Mouse (Mus musculus): ENCODE measurements around the gene D17Wsu92e.
"Not testable (repeated sequence)": the region's sequence is repeated elsewhere in the genome, so short reads cannot be mapped to it uniquely, and the experiment has no call there.

D17Wsu92e gene

DNA sequence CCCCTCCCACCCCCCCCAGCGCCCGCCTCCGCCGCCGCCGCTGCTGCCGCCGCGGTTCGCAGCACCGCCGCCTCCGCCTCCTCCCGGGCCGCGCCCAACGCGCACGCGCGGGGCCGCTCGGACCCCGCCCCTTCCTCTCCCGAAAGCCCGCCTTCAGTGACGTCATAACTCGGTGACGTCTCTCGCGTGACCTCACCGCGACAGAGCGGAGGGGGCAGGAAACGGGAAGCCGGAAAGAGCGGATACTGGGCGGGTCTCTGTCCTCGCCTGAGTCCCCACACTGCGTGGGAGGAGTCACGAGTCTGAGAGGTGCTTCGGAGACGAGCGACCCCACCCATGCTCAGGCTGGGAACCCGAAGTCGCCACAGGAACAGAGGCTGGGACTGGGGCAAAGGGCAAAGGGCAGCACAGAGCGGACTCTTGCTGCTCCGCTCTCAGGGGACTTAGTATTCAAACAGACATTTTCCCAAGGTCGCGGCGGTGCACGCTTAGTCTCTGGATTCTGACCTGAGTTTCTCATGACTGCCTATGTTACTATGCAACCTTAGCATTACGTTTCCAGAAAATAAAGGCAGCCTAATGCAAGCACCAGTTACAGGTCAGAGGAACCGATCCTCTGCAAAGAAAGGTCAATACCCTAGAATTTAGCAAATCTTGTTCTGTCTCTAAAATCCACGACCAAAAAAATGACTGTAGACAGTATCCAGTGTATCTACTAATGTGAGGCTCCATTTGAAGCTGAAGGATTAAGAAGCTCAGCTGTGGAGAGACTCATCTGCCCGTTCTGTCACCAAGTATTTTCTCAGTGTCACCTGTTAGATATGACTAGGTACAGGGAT is at the start of gene D17Wsu92e:
D17Wsu92e (minus strand) TSS at position 81 of the 839 bp plus-strand sequence.
- in situ Hi-C loops (cut with MseI, MboI): no loop called here

DNA sequence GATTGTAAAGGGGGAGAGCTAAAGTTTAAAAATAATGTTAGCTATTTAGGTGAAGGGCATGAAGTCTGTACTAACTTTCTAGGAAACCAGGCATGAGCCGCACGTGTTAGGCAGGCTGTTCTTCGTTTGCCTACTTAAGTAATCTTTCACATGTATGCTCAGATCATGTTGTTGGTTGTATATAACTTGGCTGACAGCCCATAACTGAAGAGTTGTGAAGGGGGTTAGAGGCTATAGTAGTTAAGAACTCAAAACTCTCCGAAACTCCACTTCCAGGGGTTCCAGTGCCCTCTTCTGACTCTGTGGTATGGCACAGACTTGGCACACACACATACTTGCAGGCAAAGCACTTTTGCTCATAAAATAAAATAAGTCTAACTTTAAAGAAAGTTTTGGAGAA is 46.3 kb upstream of the D17Wsu92e start:
- in situ Hi-C loops (cut with MseI, MboI): no loop called here

DNA sequence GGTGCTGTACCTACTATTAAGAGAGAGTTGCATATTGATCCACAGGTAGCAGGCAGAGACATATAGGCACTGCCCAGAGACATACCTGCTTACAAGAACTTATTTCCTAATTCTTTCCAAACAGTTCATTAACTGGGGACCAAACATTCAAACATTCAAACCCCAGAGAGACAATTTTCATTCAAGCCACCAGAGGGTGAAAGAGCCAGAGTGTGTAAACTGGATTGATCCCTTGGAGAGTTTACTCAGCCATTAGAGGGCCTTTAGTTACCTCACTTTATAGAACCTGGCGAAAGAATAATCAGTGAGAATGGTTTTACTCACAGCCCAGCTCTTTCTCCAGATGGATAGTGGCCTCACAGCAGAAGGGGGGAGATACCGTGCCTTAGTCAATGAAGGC is 45.0 kb upstream of the D17Wsu92e start:
- in situ Hi-C loops (cut with MseI, MboI): no loop called here

DNA sequence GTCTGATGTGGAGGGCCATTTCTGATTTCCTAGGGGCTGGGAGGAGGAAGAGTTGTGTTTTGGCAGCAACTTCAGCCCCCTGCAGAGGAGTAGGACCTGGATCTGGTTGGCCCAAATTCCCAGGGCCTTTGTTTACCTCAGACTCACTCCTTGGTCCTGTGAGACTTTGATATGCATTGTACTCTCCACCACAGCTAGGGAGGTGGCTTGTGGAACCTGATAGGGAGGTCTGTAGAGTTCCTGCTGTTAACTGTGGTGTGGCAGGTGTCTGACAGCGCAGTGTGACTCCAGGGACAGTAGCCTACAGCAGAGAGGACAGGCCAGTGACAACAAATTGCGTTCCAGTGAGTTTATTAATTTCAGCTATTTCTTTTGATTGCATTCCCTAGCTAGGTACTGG is 38.7 kb upstream of the D17Wsu92e start:
- in situ Hi-C loops (cut with MseI, MboI): no loop called here

DNA sequence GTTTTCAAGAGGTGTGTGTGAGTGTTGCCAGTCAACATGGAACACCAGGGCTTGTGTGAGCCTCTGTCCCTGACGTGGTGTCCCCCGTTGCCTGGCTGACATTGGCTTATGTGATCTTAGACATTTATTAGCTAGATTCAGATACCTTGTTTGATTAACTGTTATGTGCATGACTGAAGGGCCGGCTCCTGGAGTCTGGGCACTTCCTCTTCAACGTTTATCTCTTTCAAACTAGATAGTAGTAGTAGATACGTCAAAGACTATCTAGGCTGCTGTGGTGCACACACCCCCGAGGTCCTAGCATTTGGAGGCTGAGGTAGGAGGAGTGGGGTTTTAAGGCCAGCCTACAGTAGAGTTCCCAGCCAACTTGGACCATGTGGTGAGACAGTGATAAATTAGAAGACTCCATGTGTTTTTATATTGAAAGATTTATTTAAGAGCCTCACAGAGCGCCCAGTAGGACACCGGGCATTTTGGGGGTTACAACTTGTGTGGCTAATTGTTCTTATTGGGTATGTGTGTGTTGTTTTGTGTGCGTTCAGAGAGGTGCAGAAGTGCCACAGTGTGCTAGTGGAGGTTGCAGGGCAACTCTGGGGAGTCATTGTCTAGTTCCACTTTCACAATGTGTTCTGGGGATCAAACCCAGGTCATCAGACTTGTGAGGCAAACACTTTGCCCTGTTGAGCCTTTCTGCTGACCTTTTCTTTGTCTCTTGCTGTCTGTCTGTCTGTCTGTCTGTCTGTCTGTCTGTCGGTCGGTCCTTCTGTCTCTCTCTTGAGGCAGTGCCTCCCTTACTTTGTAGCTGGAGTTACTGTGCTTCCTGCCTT is 37.4 kb upstream of the D17Wsu92e start:
- in situ Hi-C loops (cut with MseI, MboI): no loop called here

DNA sequence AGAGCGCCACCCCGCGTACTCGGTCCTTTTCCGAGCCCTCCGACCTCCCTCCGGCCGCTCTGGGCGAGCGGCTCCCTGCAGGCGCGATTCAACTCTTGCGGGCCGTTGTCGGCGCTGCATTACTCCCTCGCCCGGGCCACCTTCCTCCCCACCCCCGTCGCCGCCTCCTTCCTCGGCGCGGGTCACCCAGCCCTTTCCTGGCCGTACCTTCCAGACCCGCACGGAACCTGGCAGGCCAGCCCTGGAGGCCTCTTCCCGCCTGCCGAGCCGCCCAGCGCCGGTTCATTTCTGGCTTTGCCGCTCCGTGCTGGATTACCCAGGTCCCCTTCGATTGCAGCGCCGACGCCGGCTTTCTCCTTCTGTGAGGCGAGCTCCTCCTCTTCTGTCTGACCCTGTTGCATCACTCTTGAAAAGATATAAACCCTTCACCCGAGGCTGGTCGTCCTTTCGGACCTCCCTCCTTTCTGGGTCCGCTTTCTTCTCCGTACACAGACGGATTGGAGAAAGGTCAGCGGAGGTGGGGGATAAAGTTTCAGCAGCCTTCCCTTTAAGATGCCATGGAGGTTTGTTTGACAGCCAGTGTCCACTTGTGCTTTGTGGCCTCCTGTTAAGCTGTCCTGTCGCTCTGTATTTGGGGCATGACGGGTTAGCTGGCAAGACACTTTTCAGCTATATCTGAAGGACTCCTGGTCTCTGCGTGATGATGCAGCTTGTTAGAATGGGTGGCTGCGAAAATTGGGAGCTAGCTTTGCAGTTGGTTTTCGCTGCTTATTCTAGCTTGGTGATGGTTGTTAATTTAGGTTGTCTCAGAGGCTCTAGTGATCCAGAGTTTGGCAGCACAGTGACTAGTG is 36.6 kb upstream of the D17Wsu92e start:
- in situ Hi-C loops (cut with MseI, MboI): no loop called here

DNA sequence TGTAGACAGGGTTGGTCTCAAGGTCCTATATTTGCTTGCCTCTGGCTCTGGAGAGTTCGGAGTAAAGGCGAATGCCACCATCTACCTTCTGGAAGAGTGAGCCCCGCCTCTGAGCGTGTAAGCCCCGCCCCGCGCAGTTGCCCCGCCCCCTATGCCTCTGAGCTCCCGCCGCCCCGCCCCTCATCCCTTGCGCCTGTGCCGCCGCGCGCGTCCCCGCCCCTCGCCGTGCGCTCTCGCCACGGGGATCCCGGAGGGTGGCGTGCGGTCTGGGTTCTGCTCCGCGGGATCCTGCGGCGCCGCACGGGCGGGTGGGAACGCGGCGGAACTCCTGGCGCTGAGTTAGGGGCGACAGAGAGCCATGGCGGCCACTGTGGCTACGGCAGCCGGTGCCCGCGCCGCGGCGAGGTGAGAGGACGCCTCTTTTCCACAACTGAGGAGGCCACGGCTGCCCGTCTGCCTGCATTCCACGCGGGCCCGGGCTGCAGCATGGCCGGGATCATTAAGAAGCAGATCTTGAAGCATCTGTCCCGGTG is 35.9 kb upstream of the D17Wsu92e start, which contains the start of gene Uhrf1bp1:
Uhrf1bp1 (plus strand) TSS at position 177 of the 533 bp plus-strand sequence.
- in situ Hi-C loops (cut with MseI, MboI): no loop called here

DNA sequence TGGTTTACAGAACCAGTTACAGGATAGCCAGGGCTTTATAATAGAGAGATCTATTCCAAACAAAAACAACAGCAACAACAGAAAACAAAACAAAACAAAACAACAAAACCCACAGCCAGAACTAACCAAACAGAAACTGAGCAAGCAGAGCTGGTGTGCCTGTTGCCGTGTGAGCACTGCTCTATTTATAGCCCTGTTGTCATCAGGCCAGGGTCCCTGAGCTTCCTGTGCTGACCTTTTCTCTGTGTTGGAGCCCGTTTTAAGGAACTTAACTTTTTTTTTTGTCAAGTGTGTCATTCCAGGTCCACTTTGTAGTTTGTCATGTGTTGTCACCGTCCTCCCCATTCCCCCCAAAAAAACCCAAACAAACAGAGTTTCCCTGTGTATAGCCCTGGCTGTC is 30.6 kb upstream of the D17Wsu92e start:
- in situ Hi-C loops (cut with MseI, MboI): no loop called here

DNA sequence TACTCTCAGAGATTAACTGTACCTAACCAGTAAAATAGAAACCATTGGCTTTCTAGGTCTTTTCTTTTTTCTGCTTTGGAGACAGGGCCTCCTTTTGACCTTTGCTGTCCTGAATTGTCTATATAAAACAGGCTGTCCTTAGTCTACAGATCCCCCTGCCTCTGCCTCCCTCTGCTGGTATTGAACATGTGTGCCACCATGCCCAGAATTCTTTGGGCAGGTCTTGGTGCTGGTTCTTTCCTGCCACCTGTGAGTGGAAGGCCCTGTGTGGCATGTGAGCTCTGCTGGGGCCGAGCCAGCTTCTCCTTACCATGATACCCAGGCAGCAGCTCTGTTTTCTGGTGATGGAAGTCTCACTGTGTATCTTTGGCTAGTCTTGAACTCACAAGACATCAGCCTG is 27.9 kb upstream of the D17Wsu92e start:
- in situ Hi-C loops (cut with MseI, MboI): no loop called here

DNA sequence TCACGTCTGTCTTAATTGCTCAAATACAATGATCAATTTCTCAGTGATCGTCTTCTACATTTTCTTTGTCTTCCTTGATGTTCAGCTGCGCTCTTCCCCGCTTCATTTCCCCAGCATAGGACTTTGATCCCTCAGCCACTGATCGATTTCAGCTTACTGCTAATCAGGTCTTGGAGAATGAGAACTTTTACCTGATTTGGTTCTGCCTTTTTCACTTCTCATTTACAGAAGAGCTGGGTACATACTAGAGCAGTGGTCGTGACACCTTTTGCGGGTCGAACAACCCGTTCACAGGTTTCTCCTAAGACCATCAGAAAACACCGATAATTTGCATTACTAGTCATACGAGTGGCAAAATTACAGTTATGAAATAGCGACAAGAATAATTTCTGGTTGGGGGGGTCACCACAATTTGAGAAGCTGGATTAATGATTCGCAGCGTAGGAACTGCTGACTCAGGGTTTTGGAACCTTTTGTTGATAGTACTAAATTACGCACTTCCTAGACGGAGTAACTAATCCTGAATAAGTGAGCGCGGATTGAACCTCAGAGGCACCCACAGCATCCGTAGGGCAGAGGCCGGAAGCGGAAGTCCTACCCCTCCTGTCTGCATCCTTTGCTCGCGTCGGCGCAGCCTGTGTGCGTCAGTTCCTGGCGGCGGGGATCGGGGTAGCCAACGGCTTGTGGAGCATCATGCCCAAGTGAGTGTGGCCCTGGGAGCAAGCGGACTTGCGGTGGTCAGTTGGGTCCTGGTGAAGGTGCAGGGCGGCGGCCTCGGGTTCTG is 19.2 kb upstream of the D17Wsu92e start:
- in situ Hi-C loops (cut with MseI, MboI): no loop called here

DNA sequence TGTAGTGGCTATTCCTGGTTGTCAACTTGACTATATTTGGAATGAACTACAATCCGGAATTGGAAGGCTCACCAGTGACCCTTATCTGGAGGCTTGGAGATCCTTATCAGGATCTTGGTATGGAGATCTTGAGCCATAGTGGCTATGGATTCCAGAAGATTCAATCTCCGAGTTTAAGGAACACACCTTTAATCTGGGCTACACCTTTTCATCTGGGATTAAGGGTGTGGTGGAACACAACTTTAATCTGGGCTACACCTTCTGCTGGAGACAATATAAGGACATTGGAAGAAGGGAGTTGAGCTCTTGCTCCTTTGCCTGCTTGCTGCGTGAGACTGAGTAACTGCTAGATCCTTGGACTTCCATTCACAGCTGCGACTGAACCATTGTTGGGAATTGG is 17.4 kb upstream of the D17Wsu92e start, which contains the start of gene Snrpc:
Snrpc (plus strand) TSS at position 301 of the 400 bp plus-strand sequence.
- in situ Hi-C loops (cut with MseI, MboI): not testable (repeated sequence)

DNA sequence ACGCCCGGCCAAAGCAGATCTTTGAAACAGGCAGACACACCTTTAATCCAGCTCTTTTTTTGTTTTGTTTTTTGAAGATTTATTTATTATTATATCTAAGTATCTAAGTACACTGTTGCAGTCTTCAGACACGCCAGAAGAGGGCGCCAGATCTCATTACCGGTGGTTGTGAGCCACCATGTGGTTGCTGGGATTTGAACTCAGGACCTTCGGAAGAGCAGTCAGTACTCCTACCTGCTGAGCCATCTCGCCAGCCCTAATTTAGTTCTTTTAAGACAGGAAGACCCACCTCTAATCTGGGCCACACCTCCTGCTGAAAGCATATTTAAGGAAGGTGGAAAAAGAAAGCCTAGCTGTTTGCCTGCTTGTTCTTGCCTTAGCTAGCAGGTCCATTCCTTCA is 10.0 kb upstream of the D17Wsu92e start:
- in situ Hi-C loops (cut with MseI, MboI): no loop called here

DNA sequence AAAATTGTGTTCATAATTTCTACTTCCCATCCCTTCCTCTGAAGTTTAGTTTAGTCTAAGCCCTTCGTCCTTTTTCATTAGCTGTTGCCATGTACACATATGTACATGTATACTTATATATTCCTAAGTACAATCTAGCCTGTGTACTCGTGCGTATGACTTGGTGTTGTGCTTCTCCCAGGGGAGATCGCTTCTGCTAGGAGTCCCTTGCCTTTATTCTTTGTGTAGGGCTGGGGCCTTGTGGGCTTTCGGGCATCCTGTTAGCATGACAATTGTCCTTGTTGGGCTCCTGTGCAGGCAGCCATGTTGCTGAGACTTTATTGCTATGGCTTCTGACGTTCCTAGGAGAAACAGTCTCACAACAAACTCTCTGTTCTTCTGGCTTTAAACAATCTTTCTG is 7.1 kb upstream of the D17Wsu92e start:
- in situ Hi-C loops (cut with MseI, MboI): no loop called here

DNA sequence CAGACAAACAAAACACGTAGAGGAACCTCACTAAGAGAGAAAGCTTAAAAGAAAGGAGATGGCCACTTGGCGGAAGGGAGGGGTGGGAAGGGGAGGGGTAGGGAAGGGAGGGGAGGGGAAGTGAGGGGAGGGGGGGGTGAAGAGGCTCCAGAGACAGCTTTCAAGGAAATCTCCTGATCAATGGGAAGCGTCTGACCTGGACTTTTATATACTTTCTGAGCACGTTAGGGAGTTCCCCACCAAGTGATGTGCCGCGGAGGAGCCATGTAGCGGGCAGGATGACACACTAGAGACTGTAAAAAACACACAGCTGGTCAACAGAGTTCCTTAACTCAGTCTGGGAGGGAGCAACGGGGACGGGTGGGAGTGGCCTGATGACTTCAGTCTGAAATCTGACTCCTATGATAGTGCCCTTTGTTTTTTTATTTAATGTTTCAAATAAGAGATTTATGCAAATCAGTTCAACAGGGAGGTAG is 6.5 kb upstream of the D17Wsu92e start:
- in situ Hi-C loops (cut with MseI, MboI): no loop called here

DNA sequence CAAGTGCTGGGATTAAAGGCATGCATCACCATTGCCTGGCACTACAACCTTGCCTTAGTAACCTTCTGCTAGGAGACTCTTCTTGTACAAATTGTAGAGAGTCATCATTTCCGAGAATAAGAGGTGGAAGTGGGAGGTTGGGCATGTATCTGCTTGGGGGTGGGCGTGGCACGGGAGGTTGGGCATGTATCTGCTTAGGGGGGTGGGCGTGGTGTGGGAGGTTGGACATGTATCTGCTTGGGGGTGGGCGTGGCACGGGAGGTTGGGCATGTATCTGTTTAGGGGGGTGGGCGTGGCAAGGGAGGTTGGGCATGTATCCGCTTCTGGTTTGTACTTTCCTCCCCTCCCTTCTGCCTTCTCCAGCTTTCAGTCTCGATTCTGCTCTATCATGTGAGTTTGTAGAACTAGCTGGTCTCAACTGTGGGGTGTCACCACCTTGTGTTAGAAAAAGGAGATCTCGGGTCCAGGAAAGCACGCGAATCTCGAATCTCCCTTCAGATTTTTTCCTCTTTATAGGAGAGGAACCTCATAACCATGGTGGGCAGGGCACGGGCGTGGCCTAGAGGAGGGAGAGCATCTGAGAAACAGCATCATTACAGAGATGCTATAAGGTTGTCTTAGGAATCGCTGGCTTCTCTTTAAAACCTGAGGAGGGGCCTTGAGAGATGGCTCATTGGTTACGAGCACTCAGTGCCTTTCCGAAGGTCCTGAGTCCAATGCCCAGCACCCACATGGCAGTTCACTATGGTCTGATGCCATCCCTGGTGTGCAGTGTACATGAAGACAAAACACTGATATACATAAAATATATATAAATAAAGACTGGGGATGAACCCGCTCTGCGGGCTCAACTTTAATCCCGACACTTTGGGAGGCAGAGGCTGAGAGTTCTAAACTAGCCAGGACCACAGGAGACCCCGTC is 5.8 kb upstream of the D17Wsu92e start:
- in situ Hi-C loops (cut with MseI, MboI): no loop called here

DNA sequence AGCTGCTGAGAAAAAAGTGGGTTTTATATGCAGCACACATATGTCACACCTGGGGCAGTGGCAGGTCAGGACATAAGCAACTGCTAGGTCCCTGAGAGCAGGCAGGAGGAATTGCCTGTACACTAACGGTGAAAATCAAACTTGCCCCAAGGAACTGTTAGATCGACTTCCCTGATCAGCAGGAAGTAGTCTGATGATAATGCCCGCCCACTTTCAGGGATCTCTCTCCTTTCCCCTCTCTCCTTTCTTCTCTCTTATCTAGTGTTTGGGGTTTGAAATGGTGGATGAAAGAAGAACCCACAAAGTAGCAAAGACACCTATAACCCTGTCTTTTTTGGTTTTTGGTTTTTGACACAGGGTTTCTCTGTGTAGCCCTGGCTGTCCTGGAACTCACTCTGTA is 5.1 kb upstream of the D17Wsu92e start:
- in situ Hi-C loops (cut with MseI, MboI): no loop called here

DNA sequence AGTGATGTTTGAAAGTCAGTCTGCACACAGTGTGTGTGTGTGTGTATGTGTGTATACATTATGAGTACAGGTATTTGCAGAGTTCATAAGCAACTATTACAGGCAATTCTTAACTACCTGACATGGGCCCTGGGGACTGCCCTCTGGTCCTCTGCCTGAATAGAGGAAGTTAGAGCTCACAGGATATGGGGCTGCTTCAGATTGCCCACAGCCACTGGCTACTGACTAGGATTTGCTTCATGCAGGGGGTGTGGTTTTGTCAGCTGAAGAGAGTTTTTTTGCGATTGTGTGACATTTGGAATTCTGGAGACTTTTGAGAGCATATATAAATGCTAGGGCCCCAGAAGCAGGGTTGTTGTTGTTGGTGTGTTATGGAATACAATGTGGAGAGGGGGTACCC is 4.5 kb upstream of the D17Wsu92e start:
- in situ Hi-C loops (cut with MseI, MboI): no loop called here

DNA sequence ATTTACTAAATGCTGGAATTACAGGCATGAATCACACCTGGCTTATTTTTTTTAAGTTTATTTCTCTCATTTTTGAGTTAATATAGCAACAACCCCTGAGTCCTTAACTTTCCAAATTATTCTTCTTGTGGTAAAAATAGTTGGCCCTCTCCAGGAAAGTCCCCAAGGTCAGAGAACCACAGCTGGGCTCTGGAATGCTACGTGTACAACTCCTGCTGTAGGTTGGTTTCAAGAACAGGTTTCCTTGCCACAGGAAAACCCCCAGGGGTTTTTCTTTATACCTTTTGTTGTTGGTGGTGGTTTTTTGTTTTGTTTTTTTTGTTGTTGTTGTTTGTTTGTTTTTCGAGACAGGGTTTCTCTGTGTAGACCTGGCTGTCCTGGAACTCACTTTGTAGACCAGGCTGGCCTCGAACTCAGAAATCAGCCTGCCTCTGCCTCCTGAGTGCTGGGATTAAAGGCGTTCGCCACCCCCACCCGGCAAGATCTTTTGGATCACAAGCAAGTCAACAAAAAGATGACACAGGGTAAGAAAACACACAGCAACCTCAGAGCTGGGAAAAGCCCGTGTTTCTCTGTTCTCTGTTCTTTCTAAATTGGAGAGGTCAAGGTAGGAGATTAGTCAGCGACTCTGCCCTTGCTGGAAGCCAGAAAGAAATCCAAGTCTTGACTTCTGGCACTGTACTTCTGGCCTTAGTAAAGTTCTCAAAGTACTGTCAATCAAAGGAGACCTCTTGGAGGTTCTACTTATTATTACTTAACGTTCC is 2.9 kb upstream of the D17Wsu92e start:
- in situ Hi-C loops (cut with MseI, MboI): no loop called here

Measured in mouse trophoblast stem cell (cell line).